Mouse (Mus musculus) limb, embryonic 10.5 days (tissue): ENCODE measurements around the gene Rbm19. TPM values are rescaled to one million over a fixed set of nuclear protein-coding genes. Genes with fewer than 3 reads are reported as not detected.

ENCODE experiments used
- DNase-seq: peaks from one replicate; pipeline ENCODE4 v3.0.0-alpha.2; 2017; ENCODE audit warnings: low spot score
- H3K27ac ChIP-seq: fragments of 300-500 bp; sonication (generic); 2 replicates; pipeline ENCODE4 v1.5.1; 2016; ENCODE audit warnings: mild to moderate bottlenecking
- H3K27me3 ChIP-seq: fragments of 300-500 bp; sonication (generic); 2 replicates; pipeline ENCODE4 v1.6.1; 2016; ENCODE audit warnings: low read depth, mild to moderate bottlenecking; ENCODE audit not compliant: poor library complexity, severe bottlenecking
- H3K36me3 ChIP-seq: fragments of 300-500 bp; sonication (generic); 2 replicates; pipeline ENCODE4 v1.6.1; 2016; ENCODE audit warnings: mild to moderate bottlenecking, moderate library complexity
- H3K4me1 ChIP-seq: fragments of 300-500 bp; sonication (generic); 2 replicates; pipeline ENCODE4 v1.6.1; 2016
- H3K4me3 ChIP-seq: fragments of 300-500 bp; sonication (generic); 2 replicates; pipeline ENCODE4 v1.5.1; 2016; ENCODE audit warnings: mild to moderate bottlenecking, moderate library complexity
- H3K9me3 ChIP-seq: fragments of 300-500 bp; sonication (generic); replicated peaks from 2 replicates; pipeline ENCODE4 v1.6.1; 2016; ENCODE audit warnings: mild to moderate bottlenecking
- WGBS: fragments of 180-500 bp; shearing (Covaris S2); methylation state at CpG from one replicate; pipeline ENCODE4 v1.1.7; 2016; 5-methylcytosine and 5-hydroxymethylcytosine counted together
- polyA plus RNA-seq: library from polyadenylated mRNA; unstranded; fragments of >200 nt; fragmentation: Nextera tagmentation; extraction: Ambion mirVana; gene quantifications from 2 replicates; pipeline ENCODE4 v1.2.1, GENCODE M21; 2016

Gene Rbm19
- 37.4 and 45.1 TPM in 2 replicates for polyA plus RNA-seq

- under 1% methylated on average over 46 of the region's 46 CpGs for WGBS
- peak; percentile 97 for DNase-seq
- no peaks in the 10 kb centered on the region for H3K9me3 ChIP-seq
Observed at GRCm38 (mm10) chr5:120116261-120117050, at the start of gene Rbm19. Gene Rbm19, plus strand, starts transcription at chr5:120116465.

DNA sequence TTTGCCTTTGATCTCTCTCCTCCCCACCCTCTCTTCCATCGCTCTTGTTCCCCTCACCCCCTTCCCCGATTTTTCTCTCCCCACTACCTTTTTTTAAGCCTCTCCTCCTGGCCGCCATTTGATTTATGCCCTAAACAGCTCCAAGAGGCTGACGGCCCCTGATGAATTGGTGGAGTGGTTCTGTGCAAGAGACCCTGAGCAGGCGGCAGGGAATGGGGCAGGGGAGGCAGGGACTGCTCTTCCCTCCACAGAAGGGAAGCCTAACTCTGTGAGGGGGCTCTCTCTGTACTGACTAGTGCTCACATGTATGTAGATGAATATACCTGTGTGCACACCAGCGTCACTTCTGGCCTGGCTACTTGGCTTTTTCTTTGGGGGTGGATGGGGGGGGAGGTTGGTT is 49.0 kb upstream of the Rbm19 start:
- Histone ChIP-seq H3K27me3 (0 out of 2 replicates have a peak, but pooled peaks cover 6% of the 10 kb centered on the region), H3K4me1 (peaks cover 12% of the 10 kb centered on the region), H3K4me3 (peak overlapping the region; percentile 17; the same call in 1 of the 2 replicates), H3K9me3 (no peaks in the 10 kb centered on the region), H3K27ac (peak overlapping the region; percentile 36; the same call in 1 of the 2 replicates), H3K36me3 (no peaks in the 10 kb centered on the region)
- WGBS: 18% methylated on average over 6 of the region's 6 CpGs
- peak; percentile 62 for DNase-seq

More at GRCm38 (mm10) chr5:120116261-120117050, at the start of gene Rbm19:
- Histone ChIP-seq H3K4me1 (peaks cover 11% of the 10 kb centered on the region; the same call in 1 of the 2 replicates), H3K36me3 (peaks cover 34% of the 10 kb centered on the region), H3K27me3 (no peaks in the 10 kb centered on the region), H3K27ac (peak within 1 kb of the TSS; percentile 85), H3K4me3 (peak within 1 kb of the TSS; percentile 88)

DNA sequence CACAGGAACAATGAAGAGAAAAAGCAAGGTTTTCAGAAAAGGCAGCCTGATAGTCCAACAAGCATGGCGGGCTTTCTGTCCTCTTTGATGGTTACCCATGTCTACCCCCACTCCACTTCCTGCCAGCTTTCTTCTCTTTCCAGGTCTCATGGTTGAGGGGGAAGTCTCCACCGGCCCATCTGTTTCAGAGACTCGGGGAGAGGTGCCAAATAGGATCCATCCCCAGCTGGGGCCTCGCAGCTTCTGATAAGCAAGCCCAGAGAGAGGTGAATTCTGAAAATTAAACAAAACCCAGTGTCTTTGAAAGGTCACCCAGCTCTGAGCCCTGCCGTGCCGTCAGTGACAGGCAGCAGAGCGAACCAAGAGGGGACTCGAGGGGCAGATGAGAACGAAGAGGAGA is 42.2 kb upstream of the Rbm19 start:
- Histone ChIP-seq H3K4me3 (no peak overlapping the region), H3K36me3 (no peaks in the 10 kb centered on the region), H3K4me1 (no peaks in the 10 kb centered on the region), H3K9me3 (no peaks in the 10 kb centered on the region), H3K27me3 (0 out of 2 replicates have a peak, but pooled peaks cover 6% of the 10 kb centered on the region), H3K27ac (no peak overlapping the region)
- WGBS: 67% methylated on average over 9 of the region's 9 CpGs
- DNase-seq: no peak

GRCm38 (mm10) chr5:120080027-120080426 is 36.2 kb upstream of the Rbm19 start:
- Histone ChIP-seq H3K9me3 (no peaks in the 10 kb centered on the region), H3K4me1 (no peaks in the 10 kb centered on the region; the same call in 1 of the 2 replicates), H3K27ac (no peak overlapping the region), H3K4me3 (no peak overlapping the region), H3K36me3 (no peaks in the 10 kb centered on the region), H3K27me3 (peaks cover 44% of the 10 kb centered on the region)
- 43% methylated on average over 9 of the region's 9 CpGs for WGBS
- DNase-seq: no peak

GRCm38 (mm10) chr5:120080468-120080867 is 35.8 kb upstream of the Rbm19 start:
- Histone ChIP-seq H3K4me1 (no peaks in the 10 kb centered on the region; the same call in 1 of the 2 replicates), H3K27ac (no peak overlapping the region), H3K27me3 (peaks cover 44% of the 10 kb centered on the region), H3K36me3 (no peaks in the 10 kb centered on the region), H3K9me3 (no peaks in the 10 kb centered on the region), H3K4me3 (no peak overlapping the region)
- WGBS: 84% methylated on average over 6 of the region's 6 CpGs
- DNase-seq: no peak

- peak; percentile 98 for DNase-seq
- H3K27ac ChIP-seq: no peak overlapping the region
- H3K4me1 ChIP-seq: peaks cover 14% of the 10 kb centered on the region
- H3K27me3 ChIP-seq: peaks cover 58% of the 10 kb centered on the region
- no peak overlapping the region for H3K4me3 ChIP-seq
- H3K9me3 ChIP-seq: no peaks in the 10 kb centered on the region
- H3K36me3 ChIP-seq: no peaks in the 10 kb centered on the region
- 1% methylated on average over 16 of the region's 16 CpGs for WGBS
Observed at GRCm38 (mm10) chr5:120088561-120088960, 27.7 kb upstream of the Rbm19 start.

DNA sequence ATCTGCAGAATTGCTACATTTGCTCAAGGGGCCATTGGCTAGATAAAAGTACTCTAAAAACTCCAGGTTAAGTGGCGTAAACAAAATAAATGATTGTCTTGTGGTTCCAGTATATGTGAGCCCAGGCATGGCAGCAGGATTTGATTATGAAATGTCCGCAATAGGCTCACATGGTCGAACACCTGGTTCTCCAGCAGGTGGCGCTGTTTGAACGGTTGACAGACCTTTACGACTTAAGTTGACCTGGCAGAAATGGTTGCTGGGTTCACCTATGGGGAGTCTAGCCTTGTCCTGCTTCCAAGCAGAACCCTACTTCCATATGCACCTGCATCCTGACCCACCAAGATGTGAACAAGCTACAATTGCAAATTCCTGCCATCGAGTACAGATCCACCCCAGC is 21.7 kb upstream of the Rbm19 start:
- Histone ChIP-seq H3K4me1 (peaks cover 13% of the 10 kb centered on the region), H3K9me3 (no peaks in the 10 kb centered on the region), H3K36me3 (no peaks in the 10 kb centered on the region), H3K4me3 (no peak overlapping the region), H3K27ac (no peak overlapping the region), H3K27me3 (peaks cover 34% of the 10 kb centered on the region)
- peak; percentile 78 for DNase-seq
- WGBS: 55% methylated on average over 7 of the region's 7 CpGs

DNA sequence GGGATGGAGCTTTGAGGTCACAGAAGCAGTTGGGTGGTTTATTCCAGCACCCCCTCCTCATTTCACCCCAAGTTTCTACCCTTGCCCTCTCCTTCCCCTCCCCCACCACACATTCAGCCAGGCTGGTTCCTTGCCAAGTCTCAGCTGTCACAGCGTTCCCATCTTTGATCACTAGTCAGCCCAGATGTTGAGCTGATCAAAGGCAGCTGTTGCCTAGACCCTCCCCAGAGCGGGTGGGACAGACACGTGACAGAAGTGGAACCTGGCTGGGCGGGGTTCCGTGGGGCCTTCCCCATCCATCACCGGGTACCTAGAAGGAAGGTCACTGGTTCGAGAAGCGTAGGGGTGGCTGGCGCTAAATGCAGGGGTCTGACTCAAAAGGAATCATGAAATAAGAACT is 19.2 kb upstream of the Rbm19 start:
- H3K27ac ChIP-seq: peak overlapping the region; percentile 26; the same call in 1 of the 2 replicates
- WGBS: 23% methylated on average over 9 of the region's 9 CpGs
- H3K36me3 ChIP-seq: no peaks in the 10 kb centered on the region
- H3K4me3 ChIP-seq: peak overlapping the region; percentile 7; the same call in 1 of the 2 replicates
- no peaks in the 10 kb centered on the region for H3K9me3 ChIP-seq
- DNase-seq: peak; percentile 86
- peaks cover 9% of the 10 kb centered on the region for H3K4me1 ChIP-seq
- peaks cover 14% of the 10 kb centered on the region for H3K27me3 ChIP-seq

DNA sequence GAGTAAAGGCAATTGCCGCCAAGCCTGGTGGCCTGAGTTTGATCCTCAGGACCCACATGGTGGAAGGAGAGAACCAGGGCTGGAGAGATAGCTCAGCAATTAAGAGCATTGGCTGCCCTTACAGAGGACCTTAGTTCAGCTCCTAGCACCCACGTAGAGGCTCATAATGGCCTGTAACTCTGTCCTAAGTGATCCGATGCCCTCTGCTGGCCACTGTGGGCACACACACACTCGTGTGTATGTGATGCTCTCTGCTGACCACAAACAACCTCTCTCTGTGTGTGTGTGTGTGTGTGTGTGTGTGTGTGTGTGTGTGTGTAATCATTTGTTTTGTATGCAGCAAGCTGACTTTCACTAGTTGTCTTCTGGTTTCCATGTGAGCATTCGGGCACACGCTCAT is 15.5 kb upstream of the Rbm19 start:
- Histone ChIP-seq H3K4me3 (no peak overlapping the region), H3K4me1 (peaks cover 26% of the 10 kb centered on the region), H3K36me3 (no peaks in the 10 kb centered on the region), H3K27ac (no peak overlapping the region), H3K9me3 (no peaks in the 10 kb centered on the region), H3K27me3 (0 out of 2 replicates have a peak, but pooled peaks cover under 1% of the 10 kb centered on the region)
- WGBS: 84% methylated on average over 6 of the region's 6 CpGs
- DNase-seq: no peak

- no peak overlapping the region for H3K27ac ChIP-seq
- H3K4me3 ChIP-seq: no peak overlapping the region
- DNase-seq: no peak
- no peaks in the 10 kb centered on the region for H3K36me3 ChIP-seq
- 33% methylated on average over 8 of the region's 8 CpGs for WGBS
- H3K4me1 ChIP-seq: peaks cover 22% of the 10 kb centered on the region
- H3K9me3 ChIP-seq: no peaks in the 10 kb centered on the region
- H3K27me3 ChIP-seq: peaks cover 9% of the 10 kb centered on the region; the same call in 1 of the 2 replicates
Observed at GRCm38 (mm10) chr5:120102097-120102496, 14.2 kb upstream of the Rbm19 start.

DNA sequence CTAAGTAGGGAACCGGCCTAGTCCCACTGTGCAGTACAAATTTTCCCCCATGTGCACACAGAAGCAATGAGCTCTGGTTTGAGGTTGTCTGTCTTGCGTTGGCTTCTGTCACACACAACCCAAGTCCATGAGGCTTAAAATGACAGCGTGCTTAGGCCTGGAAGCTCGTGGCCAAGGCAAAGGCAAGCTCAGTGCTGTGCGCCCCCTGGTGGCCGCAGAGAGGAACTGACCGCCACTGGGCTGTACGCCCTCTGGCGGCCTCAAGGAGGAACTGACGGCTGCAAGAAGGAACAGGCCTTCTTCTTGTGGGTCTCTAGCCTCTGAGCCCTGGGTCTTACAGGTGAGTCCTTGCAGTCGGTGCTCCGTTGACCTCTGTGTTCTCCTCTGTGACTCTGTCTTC is 13.5 kb upstream of the Rbm19 start:
- H3K4me3 ChIP-seq: no peak overlapping the region
- H3K9me3 ChIP-seq: no peaks in the 10 kb centered on the region
- no peaks in the 10 kb centered on the region for H3K36me3 ChIP-seq
- peak; percentile 93 for DNase-seq
- H3K27ac ChIP-seq: peak overlapping the region; percentile 25; the same call in 1 of the 2 replicates
- WGBS: 14% methylated on average over 12 of the region's 12 CpGs
- peaks cover 18% of the 10 kb centered on the region for H3K4me1 ChIP-seq
- H3K27me3 ChIP-seq: peaks cover 9% of the 10 kb centered on the region; the same call in 1 of the 2 replicates

GRCm38 (mm10) chr5:120103458-120103857 is 12.8 kb upstream of the Rbm19 start:
- Histone ChIP-seq H3K27me3 (peaks cover 17% of the 10 kb centered on the region), H3K4me3 (no peak overlapping the region), H3K27ac (peak overlapping the region; percentile 25; the same call in 1 of the 2 replicates), H3K36me3 (no peaks in the 10 kb centered on the region), H3K9me3 (no peaks in the 10 kb centered on the region), H3K4me1 (peaks cover 18% of the 10 kb centered on the region)
- 44% methylated on average over 12 of the region's 12 CpGs for WGBS
- DNase-seq: no peak

GRCm38 (mm10) chr5:120106424-120107073 is 9.7 kb upstream of the Rbm19 start:
- Histone ChIP-seq H3K36me3 (no peaks in the 10 kb centered on the region), H3K9me3 (no peaks in the 10 kb centered on the region), H3K4me3 (no peak overlapping the region), H3K27me3 (peaks cover 17% of the 10 kb centered on the region), H3K4me1 (peaks cover 18% of the 10 kb centered on the region), H3K27ac (no peak overlapping the region)
- WGBS: 27% methylated on average over 12 of the region's 12 CpGs
- DNase-seq: peak; percentile 74
